Mouse (Mus musculus) gastrocnemius, postnatal 10 days (tissue): ENCODE results near the gene Yeats4. TPM values are rescaled to one million over a fixed set of nuclear protein-coding genes. Genes with fewer than 3 reads are reported as not detected.

Experiments
- DNase-seq: peaks from one replicate; pipeline ENCODE4 v3.0.0; 2021; ENCODE audit warnings: mixed read lengths
- total RNA-seq, 2 experiments: library from RNA; stranded (reverse); gene quantifications; 2 replicates each; pipeline ENCODE4 v1.2.3; 2021

Gene Yeats4
- total RNA-seq, 2 experiments from 2014 or later = 24.5 to 25.2 TPM

- DNase-seq = no peak
Observed at GRCm38 (mm10) chr10:117202981-117203557, 21.2 kb downstream of the Yeats4 start.

GRCm38 (mm10) chr10:117199701-117200100 is 24.6 kb downstream of the Yeats4 start:
- no peak for DNase-seq

- no peak for DNase-seq
Observed at GRCm38 (mm10) chr10:117196696-117197095, 27.6 kb downstream of the Yeats4 start.

GRCm38 (mm10) chr10:117195748-117196147 is 28.6 kb downstream of the Yeats4 start:
- DNase-seq = no peak

GRCm38 (mm10) chr10:117195005-117195404 is 29.3 kb downstream of the Yeats4 start:
- no peak for DNase-seq

- DNase-seq = no peak
Observed at GRCm38 (mm10) chr10:117193364-117193763, 30.9 kb downstream of the Yeats4 start.

- DNase-seq = no peak
Observed at GRCm38 (mm10) chr10:117185399-117186089, 38.8 kb downstream of the Yeats4 start.

GRCm38 (mm10) chr10:117181098-117181497 is 43.2 kb downstream of the Yeats4 start:
- no peak for DNase-seq

- no peak for DNase-seq
Observed at GRCm38 (mm10) chr10:117174645-117175044, 49.7 kb downstream of the Yeats4 start.

GRCm38 (mm10) chr10:117173566-117174438 is 50.5 kb downstream of the Yeats4 start:
- DNase-seq = no peak

- DNase-seq = no peak
Observed at GRCm38 (mm10) chr10:117173111-117173510, 51.2 kb downstream of the Yeats4 start.

GRCm38 (mm10) chr10:117172069-117172468 is 52.2 kb downstream of the Yeats4 start:
- no peak for DNase-seq

GRCm38 (mm10) chr10:117166785-117167425 is 57.4 kb downstream of the Yeats4 start:
- DNase-seq = no peak

Other genes starting within 250 kb of the Yeats4 start
- 1 to 10 TPM; 5.6 to 7.6 TPM for gene Best3, start 238.2 kb downstream of the Yeats4 start, total RNA-seq
- gene Lrrc10, start 179.2 kb downstream of the Yeats4 start, total RNA-seq = not detected
- 100 to 1,000 TPM; 172 to 175 TPM for gene Cct2, start 160.7 kb downstream of the Yeats4 start, total RNA-seq
- gene Frs2, start 76.0 kb downstream of the Yeats4 start, total RNA-seq = 10 to 100 TPM; 11.3 to 15.0 TPM
- gene 9530003J23Rik, start 14.2 kb upstream of the Yeats4 start, total RNA-seq = not detected
- gene Lyz2, start 57.8 kb upstream of the Yeats4 start, total RNA-seq = 10 to 100 TPM; 34.9 to 50.6 TPM
- gene Lyz1, start 68.4 kb upstream of the Yeats4 start, total RNA-seq = 1 to 10 TPM; 3.1 to 6.3 TPM
- 10 to 100 TPM; 40.1 to 46.3 TPM for gene Cpsf6, start 155.5 kb upstream of the Yeats4 start, total RNA-seq